Mouse (Mus musculus): Measurements from ENCODE around the gene Cgnl1.
A peak's percentile ranks its signal among the peaks of the same experiment; 100 is the strongest.

Gene Cgnl1

GRCm38 (mm10) chr9:71670677-71671076 is 100.7 kb downstream of the Cgnl1 start:
- DNase-seq (ENCODE audit: low spot score), result no peak

- DNase-seq (ENCODE audit: low spot score), result no peak
Measured at GRCm38 (mm10) chr9:71667616-71668015, 103.8 kb downstream of the Cgnl1 start.

GRCm38 (mm10) chr9:71666432-71666831 is 105.0 kb downstream of the Cgnl1 start:
- DNase-seq (ENCODE audit: low spot score), result no peak

GRCm38 (mm10) chr9:71665493-71665892 is 105.9 kb downstream of the Cgnl1 start:
- no peak for DNase-seq (ENCODE audit: low spot score)

- no peak for DNase-seq (ENCODE audit: low spot score)
Measured at GRCm38 (mm10) chr9:71664855-71665254, 106.5 kb downstream of the Cgnl1 start.

- DNase-seq (ENCODE audit: low spot score), result no peak
Measured at GRCm38 (mm10) chr9:71663421-71664217, 107.8 kb downstream of the Cgnl1 start.

GRCm38 (mm10) chr9:71660540-71660939 is 110.9 kb downstream of the Cgnl1 start:
- DNase-seq (ENCODE audit: low spot score), result no peak

GRCm38 (mm10) chr9:71659681-71660080 is 111.7 kb downstream of the Cgnl1 start:
- DNase-seq (ENCODE audit: low spot score), result no peak

- no peak for DNase-seq (ENCODE audit: low spot score)
Measured at GRCm38 (mm10) chr9:71657199-71657598, 114.2 kb downstream of the Cgnl1 start.

- DNase-seq (ENCODE audit: low spot score), result no peak
Measured at GRCm38 (mm10) chr9:71654861-71655260, 116.5 kb downstream of the Cgnl1 start.

GRCm38 (mm10) chr9:71646115-71646514 is 125.3 kb downstream of the Cgnl1 start:
- DNase-seq (ENCODE audit: low spot score), result peak; percentile 79

- no peak for DNase-seq (ENCODE audit: low spot score)
Measured at GRCm38 (mm10) chr9:71643611-71644010, 127.8 kb downstream of the Cgnl1 start.

- DNase-seq (ENCODE audit: low spot score), result no peak
Measured at GRCm38 (mm10) chr9:71642270-71642669, 129.1 kb downstream of the Cgnl1 start.

GRCm38 (mm10) chr9:71640361-71640927 is 131.0 kb downstream of the Cgnl1 start:
- DNase-seq (ENCODE audit: low spot score), result no peak

- DNase-seq (ENCODE audit: low spot score), result no peak
Measured at GRCm38 (mm10) chr9:71638198-71638597, 133.2 kb downstream of the Cgnl1 start.

GRCm38 (mm10) chr9:71636854-71637253 is 134.5 kb downstream of the Cgnl1 start:
- DNase-seq (ENCODE audit: low spot score), result no peak

GRCm38 (mm10) chr9:71635627-71636026 is 135.8 kb downstream of the Cgnl1 start:
- DNase-seq (ENCODE audit: low spot score), result no peak

GRCm38 (mm10) chr9:71634916-71635315 is 136.5 kb downstream of the Cgnl1 start:
- no peak for DNase-seq (ENCODE audit: low spot score)

GRCm38 (mm10) chr9:71628921-71629320 is 142.5 kb downstream of the Cgnl1 start:
- no peak for DNase-seq (ENCODE audit: low spot score)

- DNase-seq (ENCODE audit: low spot score), result peak; percentile 9
Measured at GRCm38 (mm10) chr9:71628286-71628685, 143.1 kb downstream of the Cgnl1 start.

GRCm38 (mm10) chr9:71625961-71626360 is 145.4 kb downstream of the Cgnl1 start:
- no peak for DNase-seq (ENCODE audit: low spot score)

GRCm38 (mm10) chr9:71624793-71625495 is 146.5 kb downstream of the Cgnl1 start:
- peak; percentile 66 for DNase-seq (ENCODE audit: low spot score)
